Mouse (Mus musculus) MEL (cell line): ENCODE measurements around the gene Map3k1.

Experiments
- CTCF ChIP-seq, 3 experiments: IDR thresholded peaks in 2 of 3; conservative IDR thresholded peaks in 1 of 3; 2 replicates each; pipeline ENCODE4 v1.5.1; 2011 to 2012; ENCODE audit warnings: low read length in 3 of 3, low read depth in 2 of 3, mild to moderate bottlenecking in 2 of 3, improper control_type of control experiment in 1 of 3, inconsistent platforms in 1 of 3, mixed read lengths in 1 of 3, moderate library complexity in 1 of 3; ENCODE audit not compliant: control insufficient read depth in 1 of 3, insufficient read depth in 1 of 3, poor library complexity in 1 of 3, severe bottlenecking in 1 of 3
- EP300 ChIP-seq, 2 experiments: IDR thresholded peaks; 2 replicates each; pipeline ENCODE4 v1.6.1; 2011; ENCODE audit warnings: improper control_type of control experiment in 2 of 2, low read length in 2 of 2, low read depth in 1 of 2, mild to moderate bottlenecking in 1 of 2
- GATA1 ChIP-seq: IDR thresholded peaks from 2 replicates; pipeline ENCODE4 v1.6.1; 2011; ENCODE audit warnings: low read depth, low read length, improper control_type of control experiment
- MAX ChIP-seq: IDR thresholded peaks from 2 replicates; pipeline ENCODE4 v1.6.1; 2011; ENCODE audit warnings: low read length, improper control_type of control experiment
- MXI1 ChIP-seq: IDR thresholded peaks from 2 replicates; pipeline ENCODE4 v1.6.1; 2011; ENCODE audit warnings: mild to moderate bottlenecking, low read depth, low read length, improper control_type of control experiment
- MYC ChIP-seq: IDR thresholded peaks from 2 replicates; pipeline ENCODE4 v1.6.1; 2011; ENCODE audit warnings: low read depth, mild to moderate bottlenecking, low read length, improper control_type of control experiment, moderate library complexity
- POLR2A ChIP-seq, 2 experiments: IDR thresholded peaks; 2 replicates each; pipeline ENCODE4 v1.6.1; 2011 to 2012; ENCODE audit warnings: low read length in 2 of 2, mild to moderate bottlenecking in 2 of 2, control low read depth in 1 of 2, improper control_type of control experiment in 1 of 2, low read depth in 1 of 2, moderate library complexity in 1 of 2; ENCODE audit not compliant: control insufficient read depth in 1 of 2, insufficient read depth in 1 of 2, poor library complexity in 1 of 2
- POLR2AphosphoS5 ChIP-seq: IDR thresholded peaks from 2 replicates; pipeline ENCODE4 v1.6.1; 2012; ENCODE audit warnings: low read depth, borderline replicate concordance, mild to moderate bottlenecking, inconsistent platforms, low read length, moderate library complexity, mixed read lengths
- RAD21 ChIP-seq: IDR thresholded peaks from 2 replicates; pipeline ENCODE4 v1.6.1; 2011; ENCODE audit warnings: mild to moderate bottlenecking, low read depth, low read length, improper control_type of control experiment
- SMC3 ChIP-seq: IDR thresholded peaks from 2 replicates; pipeline ENCODE4 v1.6.1; 2011; ENCODE audit warnings: low read depth, low read length, improper control_type of control experiment
- TBP ChIP-seq: IDR thresholded peaks from 2 replicates; pipeline ENCODE4 v1.8.0; 2011; ENCODE audit warnings: low read depth, low read length, improper control_type of control experiment

DNA sequence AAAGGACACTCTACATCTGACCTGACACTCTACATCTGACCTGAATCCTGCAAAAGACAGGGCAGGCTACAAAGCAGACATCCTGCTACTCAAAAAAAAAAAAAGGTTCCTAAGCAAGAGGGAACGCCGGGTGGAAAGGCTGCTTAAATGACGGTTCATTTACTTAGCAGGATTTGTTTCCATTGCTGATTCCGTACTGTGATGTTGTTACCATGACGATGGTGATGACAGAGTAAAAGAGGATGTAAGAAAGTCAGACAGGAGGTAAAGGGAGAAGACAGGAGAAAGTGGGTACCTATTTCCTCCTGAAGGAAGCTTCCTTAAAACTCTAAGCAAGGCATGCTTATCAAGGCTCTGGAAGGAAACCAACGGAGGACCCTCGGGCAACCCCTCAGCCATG lies 31.6 kb downstream of the Map3k1 start:
- TF ChIP-seq POLR2A (IDR thresholded peaks at IDR 0.05; ENCODE audit: control insufficient read depth in 1 of 2, insufficient read depth in 1 of 2, low read depth in 1 of 2, low read length in 2 of 2, poor library complexity in 1 of 2) (no peak), CTCF (IDR thresholded peaks at IDR 0.05 in 2 of 3, conservative IDR thresholded peaks at IDR 0.05 in 1 of 3; ENCODE audit: control insufficient read depth in 1 of 3, insufficient read depth in 1 of 3, low read depth in 2 of 3, low read length in 3 of 3, poor library complexity in 1 of 3, severe bottlenecking in 1 of 3) (no peak), EP300 (IDR thresholded peaks at IDR 0.05; ENCODE audit: low read depth in 1 of 2, low read length in 2 of 2) (no peak), MXI1 (no peak), RAD21 (no peak), MAX (no peak), MYC (no peak), POLR2AphosphoS5 (no peak), GATA1 (no peak), SMC3 (no peak), TBP (no peak)
